Comparison of ENCODE assay signal across 33 mouse cellular contexts in genomic region chr6:40476132-40476531, GRCm38 (mm10). TPM values are rescaled to one million over a fixed set of nuclear protein-coding genes. Genes with fewer than 3 reads are reported as not detected.
DNase-seq lines count a peak whose midpoint lies in the region; TF ChIP-seq lines count a peak whose summit lies in the region.
"Had no signal": no experiment of that assay in that cellular context is flagged by ENCODE, and none has a peak within 500 bp of the region (broad histone marks: within the 10 kb centered on the region; RNA-seq: fewer than 3 reads in every experiment).

No protein-coding gene starts in this region.

- no peak overlapping the region for H3K4me2 ChIP-seq in CH12.LX (ENCODE audit: insufficient read depth, low read depth, poor library complexity, severe bottlenecking)
- H3K4me2 ChIP-seq: embryonic facial prominence, embryonic 12.5 days; embryonic facial prominence, embryonic 15.5 days; forebrain, embryonic 15.5 days; heart, embryonic 12.5 days; heart, embryonic 15.5 days; hindbrain, embryonic 13.5 days had no signal

- H3K27me3 ChIP-seq in CH12.LX (replicated peaks): no peaks in the 10 kb centered on the region
- no peaks in the 10 kb centered on the region for H3K27me3 ChIP-seq in splenic B cell, adult 2 months (ENCODE audit: control insufficient read depth, insufficient read depth, low read length, poor library complexity, severe bottlenecking)
- H3K27me3 ChIP-seq: embryonic facial prominence, embryonic 12.5 days; embryonic facial prominence, embryonic 15.5 days; forebrain, embryonic 15.5 days; heart, embryonic 12.5 days; heart, embryonic 15.5 days; hindbrain, embryonic 13.5 days; Patski had no signal

- TF ChIP-seq EP300 in CH12.LX (IDR thresholded peaks at IDR 0.05; ENCODE audit: low read length): peak; percentile 34; the same call in 1 of the 2 replicates

- dilution Hi-C loops in CH12.LX (cut with MboI; ENCODE audit: extremely low pct_ligation_motif_present, extremely low pct_unique_long_range_greater_than_20kb, low sequenced_read_pairs): no loop called here

- H3K4me3 ChIP-seq in CH12.LX (replicated peaks in 1 of 3; ENCODE audit: low read depth in 2 of 3, low read length in 2 of 3, poor library complexity in 1 of 3) (no peak overlapping the region), macrophage (ENCODE audit: inconsistent target) (no peak overlapping the region)
- H3K4me3 ChIP-seq: embryonic facial prominence, embryonic 12.5 days; embryonic facial prominence, embryonic 15.5 days; forebrain, embryonic 15.5 days; heart, embryonic 12.5 days; heart, embryonic 15.5 days; hindbrain, embryonic 10.5 days; hindbrain, embryonic 13.5 days had no signal

- peaks cover 0 to 40% of the 10 kb centered on the region in 2 experiments; a peak in 2 of 4 replicates for H3K4me1 ChIP-seq in CH12.LX (ENCODE audit: control insufficient read depth in 1 of 2, insufficient read depth in 2 of 2)

- peak; percentile 67 for DNase-seq in A20 (ENCODE audit: low read depth, low spot score)
- peak; percentile 35 for DNase-seq in CH12.LX (ENCODE audit: extremely low read depth)
- DNase-seq in splenic B cell, adult 2 months (ENCODE audit: low read depth, low spot score): peak; percentile 72
- no peak for DNase-seq in testis, postnatal 10 days (ENCODE audit: low spot score)
- DNase-seq in right cerebral cortex, postnatal 36 days (ENCODE audit: low spot score in 2 of 2): no peak
- no peak for DNase-seq in layer of hippocampus, adult 9-11 months
- DNase-seq: adrenal gland, postnatal 10 days; adrenal gland, postnatal 36 days; cerebellum, adult 11 months; cerebellum, adult 2 months; cerebellum, adult 9-11 months; cerebellum, postnatal 25 days; gastrocnemius, postnatal 10 days; gastrocnemius, postnatal 36 days; heart, adult 11 months; heart, postnatal 10 days; heart, postnatal 36 days had no signal

- TF ChIP-seq POLR2A in CH12.LX (IDR thresholded peaks at IDR 0.05; ENCODE audit: low read depth, low read length): no peak

- H3K9ac ChIP-seq in CH12.LX (ENCODE audit: insufficient read depth, low read depth): no peak overlapping the region
- H3K9ac ChIP-seq: embryonic facial prominence, embryonic 12.5 days; embryonic facial prominence, embryonic 15.5 days; forebrain, embryonic 15.5 days; heart, embryonic 12.5 days; heart, embryonic 15.5 days; hindbrain, embryonic 13.5 days had no signal

- in situ Hi-C loops in CH12.LX (cut with MboI; ENCODE audit: low pct_ligation_motif_present, low pct_unique_long_range_greater_than_20kb, low sequenced_read_pairs): no loop called here

- peaks cover 49 to 61% of the 10 kb centered on the region in 2 experiments for H3K36me3 ChIP-seq in CH12.LX (replicated peaks in 1 of 2; ENCODE audit: control insufficient read depth in 1 of 2, insufficient read depth in 1 of 2, low read length in 1 of 2)
- H3K36me3 ChIP-seq in macrophage (ENCODE audit: inconsistent target): peaks cover 47% of the 10 kb centered on the region
- H3K36me3 ChIP-seq in splenic B cell, adult 2 months (ENCODE audit: control insufficient read depth, insufficient read depth, low read length, poor library complexity, severe bottlenecking): peaks cover 13% of the 10 kb centered on the region

- H3K79me2 ChIP-seq in CH12.LX (replicated peaks; ENCODE audit: control insufficient read depth, extremely low read depth, insufficient read depth, poor library complexity, severe bottlenecking) (peaks cover 16% of the 10 kb centered on the region), macrophage (ENCODE audit: inconsistent target) (peaks cover 20% of the 10 kb centered on the region)

- no peak overlapping the region for H3K27ac ChIP-seq in CH12.LX (ENCODE audit: insufficient read depth, low read depth)
- peak overlapping the region; percentile 7; the same call in 1 of the 2 replicates for H3K27ac ChIP-seq in macrophage
- H3K27ac ChIP-seq: embryonic facial prominence, embryonic 12.5 days; embryonic facial prominence, embryonic 15.5 days; forebrain, embryonic 15.5 days; heart, embryonic 15.5 days; hindbrain, embryonic 10.5 days; hindbrain, embryonic 13.5 days; hindbrain, postnatal 0 days had no signal

- peaks cover 4% of the 10 kb centered on the region for H3K9me3 ChIP-seq in CH12.LX (replicated peaks; ENCODE audit: low read length)
- H3K9me3 ChIP-seq: embryonic facial prominence, embryonic 12.5 days; embryonic facial prominence, embryonic 15.5 days; forebrain, embryonic 15.5 days; G1E; heart, embryonic 12.5 days; heart, embryonic 15.5 days; hindbrain, embryonic 10.5 days; hindbrain, embryonic 13.5 days had no signal

- no peak for TF ChIP-seq CTCF in CH12.LX (conservative IDR thresholded peaks at IDR 0.05 in 1 of 2, IDR thresholded peaks at IDR 0.05 in 1 of 2; ENCODE audit: low read depth in 2 of 2, low read length in 2 of 2)

- TF ChIP-seq RAD21 in CH12.LX (IDR thresholded peaks at IDR 0.05; ENCODE audit: low read depth, low read length): no peak

- WGBS in macrophage (ENCODE audit: missing documents): 42% methylated on average over 4 of the region's 4 CpGs

TF ChIP-seq in CH12.LX, 34 proteins besides CTCF, POLR2A, EP300 and RAD21 (continues in another document):
- TF ChIP-seq UBTF (IDR thresholded peaks at IDR 0.05; ENCODE audit: low read depth, low read length): no peak
- peak; percentile 88 for TF ChIP-seq MAX (IDR thresholded peaks at IDR 0.05; ENCODE audit: low read length)
- TF ChIP-seq MXI1 (IDR thresholded peaks at IDR 0.05; ENCODE audit: low read depth, low read length): peak; percentile 64; the same call in 1 of the 2 replicates
- no peak for TF ChIP-seq PAX5 (IDR thresholded peaks at IDR 0.05; ENCODE audit: low read length)
- no peak for TF ChIP-seq NRF1 (IDR thresholded peaks at IDR 0.05; ENCODE audit: low read depth, low read length)
- peak; percentile 94 for TF ChIP-seq MYC (IDR thresholded peaks at IDR 0.05; ENCODE audit: low read depth, low read length)
- TF ChIP-seq SMC3 (IDR thresholded peaks at IDR 0.05; ENCODE audit: low read depth, low read length): no peak
- no peak for TF ChIP-seq KAT2A (IDR thresholded peaks at IDR 0.05; ENCODE audit: insufficient replicate concordance, low read length)
- TF ChIP-seq CHD1 (IDR thresholded peaks at IDR 0.05; ENCODE audit: low read depth, low read length): no peak
- TF ChIP-seq JUND (conservative IDR thresholded peaks at IDR 0.05; ENCODE audit: low read depth, low read length): no peak
- TF ChIP-seq USF2 (conservative IDR thresholded peaks at IDR 0.05; ENCODE audit: low read depth, low read length): no peak
- no peak for TF ChIP-seq CHD2 (IDR thresholded peaks at IDR 0.05; ENCODE audit: low read length)
- peak; percentile 68; the same call in 1 of the 2 replicates for TF ChIP-seq IRF4 (IDR thresholded peaks at IDR 0.05; ENCODE audit: low read depth, low read length)
- no peak for TF ChIP-seq ELF1 (IDR thresholded peaks at IDR 0.05; ENCODE audit: low read depth, low read length)
- TF ChIP-seq MEF2A (IDR thresholded peaks at IDR 0.05; ENCODE audit: borderline replicate concordance, low read depth, low read length): no peak
- no peak for TF ChIP-seq MAZ (IDR thresholded peaks at IDR 0.05; ENCODE audit: low read depth, low read length)
- peak; percentile 98 for TF ChIP-seq SIN3A (IDR thresholded peaks at IDR 0.05; ENCODE audit: low read length)
- no peak for TF ChIP-seq BHLHE40 (IDR thresholded peaks at IDR 0.05; ENCODE audit: low read depth, low read length)

RNA-seq across cellular contexts. Expression of gene Ssbp1, which starts 5.0 kb away (rescaled TPM):
- 70.2 and 84.1 TPM in 2 replicates for total RNA-seq in CH12.LX (2012; rRNA removed)
- total RNA-seq in CH12.LX (2014; rRNA removed): 109 and 110 TPM in 2 replicates
- polyA plus RNA-seq in CH12.LX (2012; ENCODE audit: insufficient read length, low read depth): 118 and 147 TPM in 2 replicates
- 100 to 1,000 TPM in 9 of 26 experiments, 10 to 100 TPM in 17; 29.3 to 170 (median 71.2) TPM for total RNA-seq in macrophage (2018; cell fraction: chromatin; rRNA removed)
- 10 to 100 TPM; 19.0 to 36.5 (median 29.1) TPM for total RNA-seq in macrophage (2018; cell fraction: cytosol; rRNA removed)
- 100 to 1,000 TPM in 3 of 26 experiments, 10 to 100 TPM in 23; 24.0 to 135 (median 57.6) TPM for total RNA-seq in macrophage (2018; cell fraction: nucleus; rRNA removed)
- polyA plus RNA-seq in macrophage (2018): 40.4 to 71.1 TPM (median 43.2 TPM) in 3 replicates

RNA-seq across cellular contexts. Expression of gene Tas2r137, which starts 14.9 kb away (rescaled TPM):
- total RNA-seq in CH12.LX (2012; rRNA removed) (not detected in 2 replicates), CH12.LX (2014; rRNA removed) (not detected in 2 replicates)
- polyA plus RNA-seq in CH12.LX (2012; ENCODE audit: insufficient read length, low read depth) (not detected in 2 replicates), macrophage (2018) (not detected in 3 replicates)
- total RNA-seq in macrophage (2018; cell fraction: chromatin; rRNA removed): 1 to 10 TPM in 11 of 26 experiments, under 1 TPM in 1, not detected in 14; 0.91 to 3.3 (median 1.7) TPM
- total RNA-seq in macrophage (2018; cell fraction: cytosol; rRNA removed): under 1 TPM in 2 of 26 experiments, not detected in 24; 0.17 to 0.18 TPM
- 1 to 10 TPM in 10 of 26 experiments, under 1 TPM in 2, not detected in 14; 0.47 to 2.7 (median 1.3) TPM for total RNA-seq in macrophage (2018; cell fraction: nucleus; rRNA removed)
- total RNA-seq: adrenal gland, adult 18-20 months; adrenal gland, postnatal 10 days; adrenal gland, postnatal 36 days; common myeloid progenitor, adult 5-6 weeks; G1E; gastrocnemius, adult 18-20 months; gastrocnemius, postnatal 10 days; gastrocnemius, postnatal 36 days; heart, postnatal 10 days; heart, postnatal 36 days; hindbrain, postnatal 0 days had no signal
- polyA plus RNA-seq: cerebellum, adult 2 months; embryonic facial prominence, embryonic 12.5 days; embryonic facial prominence, embryonic 15.5 days; forebrain, embryonic 11.5 days; forebrain, embryonic 15.5 days; G1E; heart, embryonic 12.5 days; heart, embryonic 15.5 days; hindbrain, embryonic 10.5 days; hindbrain, embryonic 13.5 days; hindbrain, postnatal 0 days; inflammation-experienced regulatory T-cells, adult 6 months had no signal

RNA-seq across cellular contexts. Expression of gene Tas2r108, which starts 17.2 kb away (rescaled TPM):
- total RNA-seq in CH12.LX (2012; rRNA removed) (not detected in 2 replicates), CH12.LX (2014; rRNA removed) (not detected in 2 replicates)
- polyA plus RNA-seq in CH12.LX (2012; ENCODE audit: insufficient read length, low read depth) (not detected in 2 replicates), macrophage (2018) (not detected in 3 replicates)
- 1 to 10 TPM in 9 of 26 experiments, under 1 TPM in 3, not detected in 14; 0.75 to 4.8 (median 1.6) TPM for total RNA-seq in macrophage (2018; cell fraction: chromatin; rRNA removed)
- not detected for total RNA-seq in macrophage (2018; cell fraction: cytosol; rRNA removed)
- total RNA-seq in macrophage (2018; cell fraction: nucleus; rRNA removed): 1 to 10 TPM in 8 of 26 experiments, under 1 TPM in 5, not detected in 13; 0.57 to 2.3 (median 1.1) TPM
- total RNA-seq: adrenal gland, adult 18-20 months; adrenal gland, postnatal 10 days; adrenal gland, postnatal 36 days; common myeloid progenitor, adult 5-6 weeks; gastrocnemius, adult 18-20 months; gastrocnemius, postnatal 10 days; gastrocnemius, postnatal 36 days; heart, postnatal 10 days; heart, postnatal 36 days; hindbrain, postnatal 0 days had no signal
- polyA plus RNA-seq: embryonic facial prominence, embryonic 15.5 days; forebrain, embryonic 11.5 days; forebrain, embryonic 15.5 days; G1E; heart, embryonic 12.5 days; heart, embryonic 15.5 days; hindbrain, embryonic 13.5 days; hindbrain, postnatal 0 days; inflammation-experienced regulatory T-cells, adult 6 months had no signal

RNA-seq across cellular contexts. Expression of gene Wee2, which starts 37.2 kb away (rescaled TPM):
- total RNA-seq in CH12.LX (2012; rRNA removed): not detected in 2 replicates
- not detected in 2 replicates for total RNA-seq in CH12.LX (2014; rRNA removed)
- not detected in 2 replicates for polyA plus RNA-seq in CH12.LX (2012; ENCODE audit: insufficient read length, low read depth)
- not detected for total RNA-seq in macrophage (2018; cell fraction: chromatin; rRNA removed)
- total RNA-seq in macrophage (2018; cell fraction: cytosol; rRNA removed): not detected
- not detected for total RNA-seq in macrophage (2018; cell fraction: nucleus; rRNA removed)
- polyA plus RNA-seq in macrophage (2018): not detected in 3 replicates
- total RNA-seq: adrenal gland, adult 18-20 months; adrenal gland, postnatal 10 days; adrenal gland, postnatal 36 days; common myeloid progenitor, adult 5-6 weeks; gastrocnemius, adult 18-20 months; gastrocnemius, postnatal 10 days; gastrocnemius, postnatal 36 days; heart, postnatal 10 days; heart, postnatal 36 days had no signal
- polyA plus RNA-seq: embryonic facial prominence, embryonic 12.5 days; embryonic facial prominence, embryonic 15.5 days; G1E; heart, embryonic 12.5 days; heart, embryonic 15.5 days; hindbrain, embryonic 10.5 days; inflammation-experienced regulatory T-cells, adult 6 months; Patski had no signal

RNA-seq across cellular contexts. Expression of gene E330009J07Rik, which starts 40.2 kb away (rescaled TPM):
- total RNA-seq in CH12.LX (2012; rRNA removed) (10.9 and 13.1 TPM in 2 replicates), CH12.LX (2014; rRNA removed) (21.6 and 22.0 TPM in 2 replicates)
- polyA plus RNA-seq in CH12.LX (2012; ENCODE audit: insufficient read length, low read depth) (11.6 and 12.3 TPM in 2 replicates), macrophage (2018) (0.63 to 1.2 TPM (median 1.1 TPM) in 3 replicates)
- total RNA-seq in macrophage (2018; cell fraction: chromatin; rRNA removed): 1 to 10 TPM in 22 of 26 experiments, under 1 TPM in 4; 0.73 to 8.2 (median 2.8) TPM
- 1 to 10 TPM in 13 of 26 experiments, under 1 TPM in 13; 0.47 to 2.5 (median 1.3) TPM for total RNA-seq in macrophage (2018; cell fraction: cytosol; rRNA removed)
- 1 to 10 TPM in 20 of 26 experiments, under 1 TPM in 6; 0.58 to 9.2 (median 2.0) TPM for total RNA-seq in macrophage (2018; cell fraction: nucleus; rRNA removed)

Comparison
In these comparisons a context has a peak if more than half of its experiments do, and no peak if none do; other contexts are left out.
1. DNase-seq: peak in A20 (single experiment), CH12.LX (single experiment) and splenic B cell, adult 2 months (single experiment); none in testis, postnatal 10 days (single experiment), right cerebral cortex, postnatal 36 days (0 of 2) and layer of hippocampus, adult 9-11 months (single experiment).